Mouse (Mus musculus): ENCODE results near the gene Apoc3. TPM values are rescaled to one million over a fixed set of nuclear protein-coding genes. Genes with fewer than 3 reads are reported as not detected.

The Apoc3 gene
- total and polyA plus RNA-seq, 3 experiments: not detected

GRCm38 (mm10) chr9:46186387-46186786 lies 49.0 kb downstream of the Apoc3 start:
- H3K36me3 ChIP-seq (replicated peaks in 1 of 2; ENCODE audit: control insufficient read depth in 1 of 2, insufficient read depth in 1 of 2, low read length in 1 of 2): peaks cover 24 to 87% of the 10 kb centered on the region in 2 experiments
- dilution Hi-C loops (cut with MboI; ENCODE audit: extremely low pct_ligation_motif_present, extremely low pct_unique_long_range_greater_than_20kb, low sequenced_read_pairs): no loop called here

GRCm38 (mm10) chr9:46185191-46185590 lies 50.2 kb downstream of the Apoc3 start:
- Histone ChIP-seq H3K4me3 (replicated peaks in 1 of 3; ENCODE audit: low read depth in 2 of 3, low read length in 2 of 3, poor library complexity in 1 of 3) (no peak overlapping the region), H3K36me3 (replicated peaks in 1 of 2; ENCODE audit: control insufficient read depth in 1 of 2, insufficient read depth in 1 of 2, low read length in 1 of 2) (peaks cover 33 to 87% of the 10 kb centered on the region in 2 experiments), H3K79me2 (replicated peaks; ENCODE audit: control insufficient read depth, extremely low read depth, insufficient read depth, poor library complexity, severe bottlenecking) (no peaks in the 10 kb centered on the region), H3K27ac (ENCODE audit: insufficient read depth, low read depth) (no peak overlapping the region), H3K4me2 (ENCODE audit: insufficient read depth, low read depth, poor library complexity, severe bottlenecking) (no peak overlapping the region), H3K4me1 (ENCODE audit: control insufficient read depth in 1 of 2, insufficient read depth in 2 of 2) (peaks cover 0 to 9% of the 10 kb centered on the region in 2 experiments; a peak in 3 of 4 replicates), H3K9ac (ENCODE audit: insufficient read depth, low read depth) (no peak overlapping the region), H3K9me3 (replicated peaks; ENCODE audit: low read length) (no peaks in the 10 kb centered on the region), H3K27me3 (replicated peaks) (no peaks in the 10 kb centered on the region)
- dilution Hi-C loops (cut with MboI; ENCODE audit: extremely low pct_ligation_motif_present, extremely low pct_unique_long_range_greater_than_20kb, low sequenced_read_pairs) (no loop called here), in situ Hi-C loops (cut with MboI; ENCODE audit: low pct_ligation_motif_present, low pct_unique_long_range_greater_than_20kb, low sequenced_read_pairs) (no loop called here)
- peak; percentile 63 for DNase-seq (ENCODE audit: extremely low read depth)
- TF ChIP-seq RAD21 (IDR thresholded peaks at IDR 0.05; ENCODE audit: low read depth, low read length): peak; percentile 28
- TF ChIP-seq MEF2A (IDR thresholded peaks at IDR 0.05; ENCODE audit: borderline replicate concordance, low read depth, low read length): no peak
- peak; percentile 38 to 70; a peak in 3 of 4 replicates for TF ChIP-seq CTCF (conservative IDR thresholded peaks at IDR 0.05 in 1 of 2, IDR thresholded peaks at IDR 0.05 in 1 of 2; ENCODE audit: low read depth in 2 of 2, low read length in 2 of 2)
- peak; percentile 56 for TF ChIP-seq SMC3 (IDR thresholded peaks at IDR 0.05; ENCODE audit: low read depth, low read length)

More at GRCm38 (mm10) chr9:46186387-46186786, 49.0 kb downstream of the Apoc3 start:
- no peak for DNase-seq (ENCODE audit: extremely low read depth)
- H3K4me3 ChIP-seq (replicated peaks in 1 of 3; ENCODE audit: low read depth in 2 of 3, low read length in 2 of 3, poor library complexity in 1 of 3): no peak overlapping the region
- no peak overlapping the region for H3K4me2 ChIP-seq (ENCODE audit: insufficient read depth, low read depth, poor library complexity, severe bottlenecking)
- H3K79me2 ChIP-seq (replicated peaks; ENCODE audit: control insufficient read depth, extremely low read depth, insufficient read depth, poor library complexity, severe bottlenecking): no peaks in the 10 kb centered on the region
- no peaks in the 10 kb centered on the region for H3K27me3 ChIP-seq (replicated peaks)
- H3K9ac ChIP-seq (ENCODE audit: insufficient read depth, low read depth): no peak overlapping the region
- no peaks in the 10 kb centered on the region for H3K9me3 ChIP-seq (replicated peaks; ENCODE audit: low read length)
- no peak overlapping the region for H3K27ac ChIP-seq (ENCODE audit: insufficient read depth, low read depth)
- peaks cover 0 to 9% of the 10 kb centered on the region in 2 experiments; a peak in 3 of 4 replicates for H3K4me1 ChIP-seq (ENCODE audit: control insufficient read depth in 1 of 2, insufficient read depth in 2 of 2)
- in situ Hi-C loops (cut with MboI; ENCODE audit: low pct_ligation_motif_present, low pct_unique_long_range_greater_than_20kb, low sequenced_read_pairs): no loop called here
- TF ChIP-seq USF1 (IDR thresholded peaks at IDR 0.05; ENCODE audit: low read depth, low read length) (no peak), SMC3 (IDR thresholded peaks at IDR 0.05; ENCODE audit: low read depth, low read length) (peak; percentile 42), CTCF (conservative IDR thresholded peaks at IDR 0.05 in 1 of 2, IDR thresholded peaks at IDR 0.05 in 1 of 2; ENCODE audit: low read depth in 2 of 2, low read length in 2 of 2) (peak; percentile 4 to 52; a peak in 2 of 4 replicates), UBTF (IDR thresholded peaks at IDR 0.05; ENCODE audit: low read depth, low read length) (no peak), RAD21 (IDR thresholded peaks at IDR 0.05; ENCODE audit: low read depth, low read length) (peak; percentile 24)

- Histone ChIP-seq H3K27ac (ENCODE audit: insufficient read depth, low read depth) (no peak overlapping the region), H3K79me2 (replicated peaks; ENCODE audit: control insufficient read depth, extremely low read depth, insufficient read depth, poor library complexity, severe bottlenecking) (no peaks in the 10 kb centered on the region), H3K27me3 (replicated peaks) (no peaks in the 10 kb centered on the region), H3K9ac (ENCODE audit: insufficient read depth, low read depth) (no peak overlapping the region), H3K9me3 (replicated peaks; ENCODE audit: low read length) (no peaks in the 10 kb centered on the region), H3K36me3 (replicated peaks in 1 of 2; ENCODE audit: control insufficient read depth in 1 of 2, insufficient read depth in 1 of 2, low read length in 1 of 2) (peaks cover 38 to 90% of the 10 kb centered on the region in 2 experiments), H3K4me2 (ENCODE audit: insufficient read depth, low read depth, poor library complexity, severe bottlenecking) (no peak overlapping the region), H3K4me1 (ENCODE audit: control insufficient read depth in 1 of 2, insufficient read depth in 2 of 2) (peaks cover 0 to 9% of the 10 kb centered on the region in 2 experiments; a peak in 3 of 4 replicates), H3K4me3 (replicated peaks in 1 of 3; ENCODE audit: low read depth in 2 of 3, low read length in 2 of 3, poor library complexity in 1 of 3) (no peak overlapping the region)
- TF ChIP-seq ZNF384 (IDR thresholded peaks at IDR 0.05; ENCODE audit: low read depth, low read length): no peak
- no peak for TF ChIP-seq SIN3A (IDR thresholded peaks at IDR 0.05; ENCODE audit: low read length)
- no peak for TF ChIP-seq NRF1 (IDR thresholded peaks at IDR 0.05; ENCODE audit: low read depth, low read length)
- dilution Hi-C loops (cut with MboI; ENCODE audit: extremely low pct_ligation_motif_present, extremely low pct_unique_long_range_greater_than_20kb, low sequenced_read_pairs): no loop called here
- no peak for DNase-seq (ENCODE audit: extremely low read depth)
- in situ Hi-C loops (cut with MboI; ENCODE audit: low pct_ligation_motif_present, low pct_unique_long_range_greater_than_20kb, low sequenced_read_pairs): no loop called here
These were observed 50.9 kb downstream of the Apoc3 start for GRCm38 (mm10) chr9:46184542-46184941.

Other genes starting within 250 kb of the Apoc3 start
- 94.8 and 117 TPM in 2 replicates for gene Pafah1b2, start 222.9 kb downstream of the Apoc3 start, total RNA-seq (2012; rRNA removed)
- 109 and 125 TPM in 2 replicates for gene Pafah1b2, start 222.9 kb downstream of the Apoc3 start, total RNA-seq (2014; rRNA removed)
- 122 and 130 TPM in 2 replicates for gene Pafah1b2, start 222.9 kb downstream of the Apoc3 start, polyA plus RNA-seq (2012; ENCODE audit: insufficient read length, low read depth)
- 17.4 and 21.4 TPM in 2 replicates for gene Sik3, start 222.8 kb downstream of the Apoc3 start, total RNA-seq (2012; rRNA removed)
- 13.6 and 14.9 TPM in 2 replicates for gene Sik3, start 222.8 kb downstream of the Apoc3 start, total RNA-seq (2014; rRNA removed)
- 28.0 and 29.8 TPM in 2 replicates for gene Sik3, start 222.8 kb downstream of the Apoc3 start, polyA plus RNA-seq (2012; ENCODE audit: insufficient read length, low read depth)
- gene Apoa1, start 7.1 kb downstream of the Apoc3 start, total RNA-seq (2012; rRNA removed): not detected in 2 replicates
- not detected in 2 replicates for gene Apoa1, start 7.1 kb downstream of the Apoc3 start, total RNA-seq (2014; rRNA removed)
- gene Apoa1, start 7.1 kb downstream of the Apoc3 start, polyA plus RNA-seq (2012; ENCODE audit: insufficient read length, low read depth): not detected in 2 replicates
- not detected in 2 replicates for gene Apoa4, start 5.1 kb upstream of the Apoc3 start, total RNA-seq (2012; rRNA removed)
- not detected in 2 replicates for gene Apoa4, start 5.1 kb upstream of the Apoc3 start, total RNA-seq (2014; rRNA removed)
- not detected in 2 replicates for gene Apoa4, start 5.1 kb upstream of the Apoc3 start, polyA plus RNA-seq (2012; ENCODE audit: insufficient read length, low read depth)
- gene Apoa5, start 33.0 kb upstream of the Apoc3 start, total RNA-seq (2012; rRNA removed): 0.08 TPM in 1 of 2 replicates, not detected in the other
- not detected in 2 replicates for gene Apoa5, start 33.0 kb upstream of the Apoc3 start, total RNA-seq (2014; rRNA removed)
- not detected in 2 replicates for gene Apoa5, start 33.0 kb upstream of the Apoc3 start, polyA plus RNA-seq (2012; ENCODE audit: insufficient read length, low read depth)
- gene Zpr1, start 37.4 kb upstream of the Apoc3 start, total RNA-seq (2012; rRNA removed): 46.0 and 57.2 TPM in 2 replicates
- 65.7 and 66.8 TPM in 2 replicates for gene Zpr1, start 37.4 kb upstream of the Apoc3 start, total RNA-seq (2014; rRNA removed)
- 108 and 111 TPM in 2 replicates for gene Zpr1, start 37.4 kb upstream of the Apoc3 start, polyA plus RNA-seq (2012; ENCODE audit: insufficient read length, low read depth)
- 15.9 and 18.8 TPM in 2 replicates for gene Bud13, start 47.4 kb upstream of the Apoc3 start, total RNA-seq (2012; rRNA removed)
- gene Bud13, start 47.4 kb upstream of the Apoc3 start, total RNA-seq (2014; rRNA removed): 13.5 and 14.4 TPM in 2 replicates
- 28.1 and 32.5 TPM in 2 replicates for gene Bud13, start 47.4 kb upstream of the Apoc3 start, polyA plus RNA-seq (2012; ENCODE audit: insufficient read length, low read depth)
- gene 4931429L15Rik, start 84.3 kb upstream of the Apoc3 start, total RNA-seq (2012; rRNA removed): not detected in 2 replicates
- gene 4931429L15Rik, start 84.3 kb upstream of the Apoc3 start, total RNA-seq (2014; rRNA removed): not detected in 2 replicates
- gene 4931429L15Rik, start 84.3 kb upstream of the Apoc3 start, polyA plus RNA-seq (2012; ENCODE audit: insufficient read length, low read depth): not detected in 2 replicates

All from CH12.LX (cell line).